Mouse (Mus musculus) stomach, postnatal 0 days (tissue): ENCODE results near the gene Capn9. TPM values are rescaled to one million over a fixed set of nuclear protein-coding genes. Genes with fewer than 3 reads are reported as not detected.

Experiments used
- ATAC-seq: fragments of 200-750 bp; cut with Nextera tagmentation; 2 replicates; pipeline ENCODE4 v1.8.0; 2017; ENCODE audit not compliant: low FRiP score, low TSS enrichment
- DNase-seq: peaks from one replicate; pipeline ENCODE4 v3.0.0-alpha.2; 2016; ENCODE audit warnings: low spot score
- H3K27ac ChIP-seq: fragments of 300-500 bp; sonication (generic); replicated peaks from 2 replicates; pipeline ENCODE4 v1.5.1; 2014; ENCODE audit warnings: mild to moderate bottlenecking, control low read depth
- H3K27me3 ChIP-seq: fragments of 300-500 bp; sonication (generic); 2 replicates; pipeline ENCODE4 v1.6.1; 2014; ENCODE audit warnings: low read length; ENCODE audit not compliant: control insufficient read depth, insufficient read depth
- H3K36me3 ChIP-seq: fragments of 300-500 bp; sonication (generic); 2 replicates; pipeline ENCODE4 v1.6.1; 2014; ENCODE audit warnings: low read length, mixed read lengths; ENCODE audit not compliant: control insufficient read depth, insufficient read depth
- H3K4me1 ChIP-seq: fragments of 300-500 bp; sonication (generic); replicated peaks from 2 replicates; pipeline ENCODE4 v1.6.1; 2014; ENCODE audit warnings: antibody characterized with exemption; ENCODE audit not compliant: control insufficient read depth, insufficient read depth
- H3K4me2 ChIP-seq: fragments of 300-500 bp; sonication (generic); replicated peaks from 2 replicates; pipeline ENCODE4 v1.6.1; 2014; ENCODE audit warnings: low read depth, mild to moderate bottlenecking, control low read depth, moderate library complexity
- H3K4me3 ChIP-seq: fragments of 300-500 bp; sonication (generic); 2 replicates; pipeline ENCODE4 v1.5.1; 2014; ENCODE audit warnings: low read depth, low read length, control low read depth
- H3K9ac ChIP-seq: fragments of 300-500 bp; sonication (generic); 2 replicates; pipeline ENCODE4 v1.6.1; 2014; ENCODE audit warnings: mild to moderate bottlenecking, low read length, control low read depth, mixed read lengths
- H3K9me3 ChIP-seq: fragments of 300-500 bp; sonication (generic); 2 replicates; pipeline ENCODE4 v1.6.1; 2016; ENCODE audit warnings: low read length; ENCODE audit not compliant: control insufficient read depth
- CTCF ChIP-seq: IDR thresholded peaks from 2 replicates; pipeline ENCODE4 v1.5.1; 2016; ENCODE audit warnings: antibody characterized with exemption, low read depth, mild to moderate bottlenecking, moderate library complexity
- EP300 ChIP-seq: optimal IDR thresholded peaks from 2 replicates; pipeline ENCODE3; 2016; ENCODE audit warnings: antibody characterized with exemption
- WGBS: fragments of 180-500 bp; shearing (Covaris S2); extraction: QIAGEN DNeasy Blood & Tissue Kit; methylation state at CpG from one replicate; pipeline ENCODE4 v1.1.7; 2014; 5-methylcytosine and 5-hydroxymethylcytosine counted together
- polyA plus RNA-seq: library from polyadenylated mRNA; unstranded; fragments of >200 nt; fragmentation: Nextera tagmentation; extraction: Ambion mirVana; gene quantifications from 2 replicates; pipeline ENCODE4 v1.2.1, GENCODE M21; 2015

Gene Capn9
- polyA plus RNA-seq, 1 experiment from 2014 or later: 12.8 TPM

DNA sequence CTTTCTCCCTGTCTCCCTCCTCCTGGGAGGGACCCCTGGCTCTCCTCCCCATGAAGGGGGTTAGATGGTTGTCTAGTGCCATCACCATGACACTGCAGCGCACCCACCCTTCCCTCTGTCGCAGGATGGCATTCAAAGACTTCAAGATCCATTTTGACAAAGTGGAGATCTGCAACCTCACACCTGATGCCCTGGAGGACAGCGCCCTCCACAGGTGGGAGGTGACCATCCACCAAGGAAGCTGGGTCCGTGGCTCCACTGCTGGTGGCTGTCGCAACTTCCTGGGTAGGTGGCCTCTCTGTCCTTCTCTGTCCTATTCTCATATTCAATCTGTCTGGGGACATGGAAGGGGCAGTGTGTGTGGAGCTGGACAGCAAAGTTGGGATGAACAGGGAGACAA lies 28.2 kb downstream of the Capn9 start:
- H3K4me2 ChIP-seq: no peak overlapping the region

DNA sequence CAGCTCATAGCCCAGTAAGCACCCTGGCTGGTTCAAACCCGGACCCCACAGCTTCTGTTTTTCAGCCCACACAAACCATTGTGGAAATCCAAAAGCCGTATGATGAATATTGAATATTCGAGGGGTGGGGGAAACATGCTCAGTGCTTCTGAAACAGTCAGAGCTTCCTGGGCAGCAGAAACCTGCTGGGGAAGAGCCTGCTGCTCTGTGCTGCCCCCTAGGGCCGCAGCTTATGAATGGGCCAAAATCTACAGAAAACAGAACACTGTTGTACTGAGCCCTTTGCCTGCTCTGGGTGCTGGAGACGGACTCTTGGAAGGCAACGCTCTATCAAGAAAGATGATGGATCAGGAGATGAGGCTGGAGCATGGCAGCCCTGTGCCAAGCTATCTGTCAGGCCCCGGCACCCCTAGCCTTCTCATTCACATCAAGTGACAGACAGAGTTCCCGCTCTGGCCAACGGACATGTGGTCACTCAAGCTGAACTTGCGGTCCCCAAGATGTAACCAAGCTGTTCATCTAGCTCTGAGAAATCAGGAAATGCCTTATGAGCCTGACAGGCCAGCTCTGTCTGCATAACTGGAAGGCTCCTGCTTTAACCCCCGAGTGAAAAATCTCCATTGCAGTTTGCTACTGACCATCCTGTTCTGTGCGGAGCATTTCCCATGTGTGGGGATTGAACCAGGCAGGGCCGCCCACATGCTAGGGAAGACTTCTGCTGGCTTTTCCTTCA lies 32.5 kb downstream of the Capn9 start:
- no peak overlapping the region for H3K4me2 ChIP-seq
- no peaks in the 10 kb centered on the region for H3K36me3 ChIP-seq
- H3K4me1 ChIP-seq: no peaks in the 10 kb centered on the region
- WGBS: 61% methylated on average over 13 of the region's 13 CpGs
- peak; percentile 75 for TF ChIP-seq CTCF
- TF ChIP-seq EP300: no peak
- H3K27ac ChIP-seq: no peak overlapping the region
- no peaks in the 10 kb centered on the region for H3K9me3 ChIP-seq
- no peak overlapping the region for H3K4me3 ChIP-seq
- peak; percentile 42 for DNase-seq
- H3K9ac ChIP-seq: no peak overlapping the region
- H3K27me3 ChIP-seq: no peaks in the 10 kb centered on the region
- ATAC-seq: no peak

More for the DNA sequence above, 28.2 kb downstream of the Capn9 start:
- no peaks in the 10 kb centered on the region for H3K36me3 ChIP-seq
- DNase-seq (peak; percentile 37), ATAC-seq (no peak)
- 67% methylated on average over 5 of the region's 5 CpGs for WGBS
- H3K9me3 ChIP-seq: no peaks in the 10 kb centered on the region
- H3K4me1 ChIP-seq: no peaks in the 10 kb centered on the region
- no peak overlapping the region for H3K9ac ChIP-seq
- H3K27me3 ChIP-seq: no peaks in the 10 kb centered on the region
- H3K27ac ChIP-seq: no peak overlapping the region
- TF ChIP-seq EP300: no peak
- TF ChIP-seq CTCF: peak; percentile 55
- no peak overlapping the region for H3K4me3 ChIP-seq

DNA sequence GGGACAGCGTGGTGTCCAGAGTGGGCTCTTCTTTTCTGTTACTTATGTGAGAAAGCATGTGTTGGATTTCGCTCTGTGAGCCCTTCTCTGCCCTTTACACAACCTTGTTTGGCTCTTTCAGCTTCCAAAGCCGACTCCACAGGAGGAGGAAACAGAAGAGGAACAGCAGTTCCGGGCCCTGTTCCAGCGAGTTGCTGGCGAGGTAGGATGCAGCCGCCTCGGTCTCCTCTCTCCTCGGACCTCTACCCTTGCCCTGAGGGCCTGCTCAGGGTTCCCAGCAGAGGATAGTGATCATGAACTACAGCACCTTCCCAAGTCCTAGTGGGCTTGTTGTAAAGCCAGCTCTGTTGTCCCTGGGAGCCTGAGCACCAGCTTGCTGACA lies 33.1 kb downstream of the Capn9 start:
- H3K27me3 ChIP-seq: no peaks in the 10 kb centered on the region
- no peaks in the 10 kb centered on the region for H3K36me3 ChIP-seq
- no peak overlapping the region for H3K4me2 ChIP-seq
- H3K27ac ChIP-seq: no peak overlapping the region
- WGBS: 66% methylated on average over 9 of the region's 9 CpGs
- H3K4me1 ChIP-seq: no peaks in the 10 kb centered on the region
- no peak for ATAC-seq
- DNase-seq: no peak
- H3K9ac ChIP-seq: no peak overlapping the region
- H3K9me3 ChIP-seq: no peaks in the 10 kb centered on the region
- no peak for TF ChIP-seq CTCF
- no peak for TF ChIP-seq EP300
- no peak overlapping the region for H3K4me3 ChIP-seq

DNA sequence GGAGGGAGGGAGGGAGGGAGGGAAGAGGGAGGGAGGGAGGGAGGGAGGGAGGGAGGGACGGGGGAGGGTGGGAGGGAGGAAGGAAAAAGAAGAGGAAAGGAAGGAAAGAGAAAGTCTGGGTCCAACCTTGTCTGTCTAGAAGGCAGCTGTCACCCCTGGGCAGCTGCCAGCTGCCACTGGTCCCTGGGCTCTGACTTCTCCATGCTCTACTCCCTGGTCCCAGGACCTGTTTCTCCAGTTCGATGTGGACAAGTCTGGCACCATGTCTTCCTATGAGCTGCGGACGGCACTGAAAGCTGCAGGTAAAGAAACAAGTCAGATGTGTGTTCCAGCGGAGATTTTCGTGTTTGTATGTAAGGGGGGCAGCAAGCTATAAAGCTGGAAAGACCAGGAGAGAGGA lies 38.4 kb downstream of the Capn9 start:
- WGBS: 59% methylated on average over 6 of the region's 6 CpGs
- Histone ChIP-seq H3K9me3 (no peaks in the 10 kb centered on the region), H3K4me1 (no peaks in the 10 kb centered on the region), H3K36me3 (no peaks in the 10 kb centered on the region), H3K4me2 (no peak overlapping the region), H3K4me3 (no peak overlapping the region), H3K9ac (no peak overlapping the region), H3K27me3 (no peaks in the 10 kb centered on the region), H3K27ac (no peak overlapping the region)
- no peak for TF ChIP-seq CTCF
- no peak for TF ChIP-seq EP300
- no peak for ATAC-seq
- no peak for DNase-seq

DNA sequence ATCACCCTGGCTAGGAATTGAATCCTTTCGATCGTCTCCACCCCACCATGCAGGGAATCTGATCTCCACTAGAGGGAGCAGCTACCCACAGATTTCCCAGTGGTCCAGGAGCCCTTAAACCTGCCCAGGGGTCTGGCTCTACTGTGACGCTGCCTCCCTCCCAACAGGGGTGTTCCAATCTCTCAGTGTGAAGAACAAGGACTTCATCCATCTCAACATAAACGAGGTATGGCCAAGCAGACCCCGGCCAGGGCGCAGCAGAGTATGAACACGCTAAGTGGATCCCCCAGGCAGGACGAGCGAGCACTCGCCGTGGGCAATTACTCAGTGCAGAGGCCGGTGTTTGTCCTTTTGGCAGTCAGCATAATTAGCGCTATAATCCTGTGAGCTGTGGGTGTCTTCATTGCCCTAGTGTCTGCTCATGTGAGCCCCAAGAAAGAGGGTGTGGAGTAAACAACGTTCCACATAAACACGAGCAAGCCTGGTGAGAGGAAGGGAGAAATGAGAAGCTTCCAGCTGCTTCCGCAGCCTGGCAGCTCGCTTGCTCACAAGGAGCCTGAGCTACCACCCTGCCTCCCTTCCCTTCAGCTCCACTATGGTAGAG lies 41.5 kb downstream of the Capn9 start:
- Histone ChIP-seq H3K27me3 (no peaks in the 10 kb centered on the region), H3K4me1 (no peaks in the 10 kb centered on the region), H3K4me2 (peak overlapping the region; percentile 58), H3K9ac (0 out of 2 replicates have a peak overlapping the region, but pooled peaks have one; percentile 38), H3K9me3 (no peaks in the 10 kb centered on the region), H3K4me3 (peak overlapping the region; percentile 31), H3K36me3 (no peaks in the 10 kb centered on the region), H3K27ac (peak overlapping the region; percentile 70)
- DNase-seq (peak; percentile 72), ATAC-seq (peak; percentile 54; the same call in 1 of the 2 replicates)
- WGBS: 5% methylated on average over 17 of the region's 17 CpGs
- peak; percentile 94 for TF ChIP-seq CTCF
- no peak for TF ChIP-seq EP300

DNA sequence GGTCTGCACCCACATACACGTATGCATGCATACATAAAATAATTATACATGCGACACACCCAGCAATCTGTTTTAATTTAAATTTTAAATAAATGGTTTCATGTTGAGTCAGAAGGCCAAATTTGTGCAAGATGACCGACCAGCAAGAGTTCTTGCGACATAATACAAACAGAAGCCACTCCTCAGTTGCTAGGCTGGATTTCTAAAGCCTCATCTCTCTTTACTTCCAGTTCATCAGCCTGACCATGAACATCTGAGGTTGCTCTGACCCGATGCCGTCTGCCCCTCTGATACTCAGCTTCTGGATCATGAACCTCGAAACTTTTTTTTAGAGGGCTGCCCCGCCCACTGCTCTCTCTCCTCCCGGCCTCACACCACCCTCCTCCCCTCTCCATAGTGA lies 42.3 kb downstream of the Capn9 start:
- 29% methylated on average over 9 of the region's 9 CpGs for WGBS
- no peak overlapping the region for H3K4me3 ChIP-seq
- ATAC-seq: peak; percentile 41
- H3K36me3 ChIP-seq: no peaks in the 10 kb centered on the region
- H3K9me3 ChIP-seq: no peaks in the 10 kb centered on the region
- H3K27me3 ChIP-seq: no peaks in the 10 kb centered on the region
- no peak overlapping the region for H3K4me2 ChIP-seq
- no peak for DNase-seq
- 0 out of 2 replicates have a peak overlapping the region, but pooled peaks have one; percentile 0 for H3K27ac ChIP-seq
- H3K9ac ChIP-seq: no peak overlapping the region
- H3K4me1 ChIP-seq: no peaks in the 10 kb centered on the region
- no peak for TF ChIP-seq CTCF
- TF ChIP-seq EP300: no peak
